Mouse (Mus musculus): ENCODE data around the gene Rnf157.

DNA sequence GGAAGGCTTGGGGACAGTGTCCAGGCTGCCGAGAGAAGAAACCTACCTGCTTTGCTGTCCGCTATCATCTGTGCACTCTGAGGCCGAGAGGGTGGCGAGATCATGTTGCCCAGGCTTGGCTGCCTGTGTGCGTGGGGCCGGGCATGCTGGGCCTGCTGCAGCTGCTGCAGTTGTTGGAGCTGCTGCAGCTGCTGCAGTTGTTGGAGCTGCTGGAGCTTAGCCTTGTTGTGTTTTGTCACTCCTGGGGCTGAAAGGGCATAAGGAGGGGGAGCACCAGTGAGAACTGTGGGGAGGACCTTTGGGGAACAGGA is 30.0 kb upstream of the Rnf157 start:
- no peak for TF ChIP-seq CTCF (conservative IDR thresholded peaks at IDR 0.05 in 1 of 2, IDR thresholded peaks at IDR 0.05 in 1 of 2; ENCODE audit: low read depth in 2 of 2, low read length in 2 of 2)
- no peak for TF ChIP-seq POLR2A (IDR thresholded peaks at IDR 0.05; ENCODE audit: low read depth, low read length)
- TF ChIP-seq USF1 (IDR thresholded peaks at IDR 0.05; ENCODE audit: low read depth, low read length), result no peak
- no peak for TF ChIP-seq EP300 (IDR thresholded peaks at IDR 0.05; ENCODE audit: low read length)
- TF ChIP-seq JUN (IDR thresholded peaks at IDR 0.05; ENCODE audit: insufficient read depth, low read depth, low read length), result no peak
- no peak for TF ChIP-seq CHD2 (IDR thresholded peaks at IDR 0.05; ENCODE audit: low read length)
- no peak for TF ChIP-seq E2F4 (IDR thresholded peaks at IDR 0.05; ENCODE audit: insufficient replicate concordance, low read depth, low read length)

All from CH12.LX (cell line).